Mouse (Mus musculus): Measurements from ENCODE around the gene Grik1.

DNA sequence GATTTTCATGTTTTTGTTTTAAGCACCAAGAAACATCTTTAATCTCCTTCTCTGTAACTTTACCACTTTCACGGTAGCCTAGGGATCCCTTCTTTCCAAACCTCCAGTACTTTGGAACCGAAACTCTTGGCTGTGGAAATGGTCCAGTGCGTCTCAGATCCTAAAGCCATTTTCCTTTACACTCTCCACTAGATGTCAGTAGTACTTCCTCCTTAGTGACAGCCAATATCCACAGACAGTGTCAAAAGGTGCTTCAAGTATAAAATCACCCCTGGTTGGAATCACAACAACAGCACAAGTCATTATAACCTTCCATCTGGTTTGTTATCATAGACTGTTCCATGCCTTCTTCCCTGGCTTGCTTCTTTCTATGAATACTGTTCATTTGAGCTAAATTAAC lies 4.1 kb upstream of the Grik1 start:
- TF ChIP-seq CTCF (IDR thresholded peaks at IDR 0.05; ENCODE audit: low read depth, low read length) (no peak), POLR2A (IDR thresholded peaks at IDR 0.05; ENCODE audit: insufficient read depth, low read length) (no peak)
